Mouse (Mus musculus): ENCODE results near the gene Olfr288. TPM values are rescaled to one million over a fixed set of nuclear protein-coding genes. Genes with fewer than 3 reads are reported as not detected.
A peak's percentile ranks its signal among the peaks of the same experiment; 100 is the strongest.

Olfr288 gene
- total and polyA plus RNA-seq, 2 experiments from 2014 or later, result not detected

DNA sequence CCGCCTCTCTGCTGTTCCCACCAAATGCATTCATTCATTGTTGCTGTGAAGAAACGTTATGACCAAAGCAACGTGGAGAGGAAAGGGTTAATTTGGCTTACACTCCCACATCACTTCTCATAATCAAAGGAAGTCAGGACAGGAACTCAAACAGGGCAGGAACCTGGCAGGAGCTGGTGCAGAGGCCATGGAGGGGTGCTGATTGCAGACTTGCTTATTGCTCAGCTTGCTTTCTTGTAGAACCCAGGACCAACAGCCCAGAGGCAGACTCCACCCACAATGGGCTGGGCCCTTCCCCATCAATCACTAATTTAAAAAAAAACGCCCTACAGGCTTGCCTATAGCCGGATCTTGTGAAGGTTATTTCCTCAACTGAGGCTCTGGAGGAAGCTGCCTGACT, 18.8 kb upstream of the Olfr288 start:
- Histone ChIP-seq H3K27me3 (ENCODE audit: insufficient read depth, low read length) (no peaks in the 10 kb centered on the region), H3K4me3 (ENCODE audit: low read depth, low read length) (no peak overlapping the region), H3K36me3 (ENCODE audit: insufficient read depth) (no peaks in the 10 kb centered on the region), H3K9ac (no peak overlapping the region), H3K4me1 (ENCODE audit: insufficient read depth) (no peaks in the 10 kb centered on the region), H3K4me2 (ENCODE audit: low read depth) (no peak overlapping the region), H3K27ac (ENCODE audit: low read depth, low read length) (no peak overlapping the region), H3K9me3 (ENCODE audit: low read length) (no peaks in the 10 kb centered on the region)
- WGBS, result 69% methylated on average over 5 of the region's 5 CpGs
- ATAC-seq (no peak), DNase-seq (no peak)
- no peak for TF ChIP-seq CTCF (IDR thresholded peaks at IDR 0.05; ENCODE audit: low read depth)

DNA sequence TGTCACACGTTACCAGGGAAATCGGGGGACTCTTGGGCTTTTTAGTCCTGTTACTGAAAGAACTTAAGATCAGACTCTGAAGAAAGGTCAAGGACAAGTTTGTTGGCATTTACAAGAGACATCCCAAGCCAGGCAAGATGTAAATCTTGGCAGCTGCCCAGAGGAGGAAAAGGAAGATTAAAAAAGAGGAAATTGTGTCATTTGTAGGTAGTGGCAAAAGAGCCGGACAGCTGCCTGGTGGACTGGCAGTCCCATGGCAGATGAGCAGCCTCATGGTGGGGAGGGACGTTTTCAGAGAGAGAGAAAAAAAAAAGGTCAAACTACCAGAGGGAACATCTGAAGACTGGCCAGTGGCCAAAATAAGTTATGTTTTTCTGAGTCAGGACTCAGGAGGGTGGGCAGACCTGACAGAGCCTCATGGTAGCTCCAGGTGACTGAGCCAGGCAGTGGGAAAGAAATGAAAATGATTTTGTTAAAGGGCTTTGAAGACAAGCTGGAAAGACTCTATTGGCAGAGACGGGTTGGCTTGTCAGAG, 18.1 kb upstream of the Olfr288 start:
- Histone ChIP-seq H3K27ac (ENCODE audit: low read depth, low read length) (no peak overlapping the region), H3K27me3 (ENCODE audit: insufficient read depth, low read length) (no peaks in the 10 kb centered on the region), H3K4me3 (ENCODE audit: low read depth, low read length) (no peak overlapping the region), H3K4me1 (ENCODE audit: insufficient read depth) (no peaks in the 10 kb centered on the region), H3K9me3 (ENCODE audit: low read length) (no peaks in the 10 kb centered on the region), H3K36me3 (ENCODE audit: insufficient read depth) (no peaks in the 10 kb centered on the region), H3K4me2 (ENCODE audit: low read depth) (no peak overlapping the region), H3K9ac (no peak overlapping the region)
- ATAC-seq, result no peak
- no peak for TF ChIP-seq CTCF (IDR thresholded peaks at IDR 0.05; ENCODE audit: low read depth)
- DNase-seq, result no peak
- WGBS, result 79% methylated on average over 5 of the region's 5 CpGs

GRCm38 (mm10) chr15:98209676-98210075, 14.3 kb upstream of the Olfr288 start:
- no peaks in the 10 kb centered on the region for H3K4me1 ChIP-seq (ENCODE audit: insufficient read depth)
- H3K4me2 ChIP-seq (ENCODE audit: low read depth), result no peak overlapping the region
- no peaks in the 10 kb centered on the region for H3K36me3 ChIP-seq (ENCODE audit: insufficient read depth)
- no peak for TF ChIP-seq CTCF (IDR thresholded peaks at IDR 0.05; ENCODE audit: low read depth)
- H3K4me3 ChIP-seq (ENCODE audit: low read depth, low read length), result no peak overlapping the region
- H3K9ac ChIP-seq, result no peak overlapping the region
- no peaks in the 10 kb centered on the region for H3K27me3 ChIP-seq (ENCODE audit: insufficient read depth, low read length)
- no peaks in the 10 kb centered on the region for H3K9me3 ChIP-seq (ENCODE audit: low read length)
- ATAC-seq, result no peak
- no peak overlapping the region for H3K27ac ChIP-seq (ENCODE audit: low read depth, low read length)
- 84% methylated on average over 7 of the region's 7 CpGs for WGBS
- no peak for DNase-seq

GRCm38 (mm10) chr15:98184456-98184855, 10.9 kb downstream of the Olfr288 start:
- no peaks in the 10 kb centered on the region for H3K4me1 ChIP-seq (ENCODE audit: insufficient read depth)
- no peak overlapping the region for H3K4me2 ChIP-seq (ENCODE audit: low read depth)
- no peaks in the 10 kb centered on the region for H3K9me3 ChIP-seq (ENCODE audit: low read length)
- WGBS, result 73% methylated on average over 4 of the region's 4 CpGs
- no peaks in the 10 kb centered on the region for H3K27me3 ChIP-seq (ENCODE audit: insufficient read depth, low read length)
- DNase-seq (no peak), ATAC-seq (no peak)
- H3K36me3 ChIP-seq (ENCODE audit: insufficient read depth), result no peaks in the 10 kb centered on the region
- no peak overlapping the region for H3K4me3 ChIP-seq (ENCODE audit: low read depth, low read length)
- no peak overlapping the region for H3K27ac ChIP-seq (ENCODE audit: low read depth, low read length)
- H3K9ac ChIP-seq, result no peak overlapping the region
- TF ChIP-seq CTCF (IDR thresholded peaks at IDR 0.05; ENCODE audit: low read depth), result no peak

GRCm38 (mm10) chr15:98181856-98182570, 13.3 kb downstream of the Olfr288 start:
- no peak for ATAC-seq
- Histone ChIP-seq H3K27me3 (ENCODE audit: insufficient read depth, low read length) (no peaks in the 10 kb centered on the region), H3K4me3 (ENCODE audit: low read depth, low read length) (no peak overlapping the region), H3K4me2 (ENCODE audit: low read depth) (peak overlapping the region; percentile 63; the same call in 1 of the 2 replicates), H3K4me1 (ENCODE audit: insufficient read depth) (no peaks in the 10 kb centered on the region), H3K9me3 (ENCODE audit: low read length) (no peaks in the 10 kb centered on the region), H3K27ac (ENCODE audit: low read depth, low read length) (no peak overlapping the region), H3K9ac (no peak overlapping the region), H3K36me3 (ENCODE audit: insufficient read depth) (no peaks in the 10 kb centered on the region)
- 73% methylated on average over 12 of the region's 12 CpGs for WGBS
- DNase-seq, result no peak
- TF ChIP-seq CTCF (IDR thresholded peaks at IDR 0.05; ENCODE audit: low read depth), result no peak

DNA sequence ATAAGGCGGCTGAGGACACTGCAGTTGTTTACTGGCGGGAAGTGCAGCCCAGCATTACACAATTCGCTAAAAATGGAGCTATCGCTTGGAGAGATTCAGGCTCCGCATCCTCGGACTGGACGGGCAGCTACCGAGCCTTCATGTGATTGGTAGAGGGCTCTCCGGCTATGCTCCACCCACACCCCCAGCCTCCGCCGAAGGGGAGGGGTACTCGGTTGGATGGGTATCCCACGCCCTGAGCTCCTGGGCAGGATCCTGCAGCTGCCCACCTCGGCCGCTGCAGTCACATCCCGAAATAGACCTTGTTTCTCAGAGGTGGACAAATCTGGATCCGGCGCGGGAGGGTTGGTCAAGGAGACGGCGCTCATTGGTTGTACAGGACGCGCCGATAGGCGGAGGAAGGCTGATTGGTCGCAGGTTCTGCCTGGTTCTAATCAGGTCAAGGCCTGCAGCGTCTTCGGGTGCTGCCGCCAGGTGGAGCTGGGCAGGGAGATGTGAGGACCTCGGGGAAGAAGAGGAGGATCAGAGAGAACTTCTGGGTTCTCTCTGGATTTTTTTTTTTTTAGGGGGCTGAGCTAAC, 14.1 kb downstream of the Olfr288 start:
- Histone ChIP-seq H3K4me2 (ENCODE audit: low read depth) (peak overlapping the region; percentile 63), H3K27me3 (ENCODE audit: insufficient read depth, low read length) (no peaks in the 10 kb centered on the region), H3K4me3 (ENCODE audit: low read depth, low read length) (peak overlapping the region; percentile 54), H3K36me3 (ENCODE audit: insufficient read depth) (no peaks in the 10 kb centered on the region), H3K4me1 (ENCODE audit: insufficient read depth) (no peaks in the 10 kb centered on the region), H3K27ac (ENCODE audit: low read depth, low read length) (peak overlapping the region; percentile 47; the same call in 1 of the 2 replicates), H3K9ac (peak overlapping the region; percentile 53), H3K9me3 (ENCODE audit: low read length) (no peaks in the 10 kb centered on the region)
- peak; percentile 97 for ATAC-seq
- WGBS, result under 1% methylated on average over 30 of the region's 30 CpGs
- peak; percentile 87 for DNase-seq
- TF ChIP-seq CTCF (IDR thresholded peaks at IDR 0.05; ENCODE audit: low read depth), result peak; percentile 82

DNA sequence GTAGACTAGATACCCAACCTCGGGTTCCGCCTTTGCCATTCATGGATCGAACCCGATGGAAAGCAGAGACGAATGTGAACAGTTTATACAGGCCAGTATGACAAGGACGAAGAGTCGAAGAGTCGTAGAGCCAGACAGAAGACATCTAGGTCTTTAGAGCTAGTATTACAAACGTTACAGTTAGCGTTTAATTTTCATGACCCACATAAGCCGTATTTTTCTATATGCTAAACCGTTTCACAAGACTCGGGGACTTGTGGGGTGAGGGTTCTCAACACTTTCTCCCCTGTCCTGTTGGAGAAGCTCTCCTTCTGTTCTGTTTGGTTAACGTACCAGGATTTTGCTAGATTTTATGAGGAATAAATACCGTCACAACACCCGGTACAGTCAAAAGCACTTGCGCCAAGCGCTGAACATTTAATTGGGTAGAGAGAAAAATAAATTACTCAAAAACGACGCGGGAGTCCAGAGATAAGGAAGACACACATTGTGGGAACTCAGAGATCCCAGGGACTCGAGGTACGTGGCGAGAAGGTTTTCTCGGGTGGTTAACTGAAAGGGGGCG, 14.7 kb downstream of the Olfr288 start:
- H3K9ac ChIP-seq, result peak overlapping the region; percentile 53
- no peaks in the 10 kb centered on the region for H3K27me3 ChIP-seq (ENCODE audit: insufficient read depth, low read length)
- no peak for TF ChIP-seq CTCF (IDR thresholded peaks at IDR 0.05; ENCODE audit: low read depth)
- peak overlapping the region; percentile 54 for H3K4me3 ChIP-seq (ENCODE audit: low read depth, low read length)
- peak overlapping the region; percentile 63 for H3K4me2 ChIP-seq (ENCODE audit: low read depth)
- no peaks in the 10 kb centered on the region for H3K36me3 ChIP-seq (ENCODE audit: insufficient read depth)
- DNase-seq, result no peak
- peak; percentile 1; the same call in 1 of the 2 replicates for ATAC-seq
- 3% methylated on average over 26 of the region's 26 CpGs for WGBS
- H3K4me1 ChIP-seq (ENCODE audit: insufficient read depth), result no peaks in the 10 kb centered on the region
- no peaks in the 10 kb centered on the region for H3K9me3 ChIP-seq (ENCODE audit: low read length)
- no peak overlapping the region; the same call in 1 of the 2 replicates for H3K27ac ChIP-seq (ENCODE audit: low read depth, low read length)
